Mouse (Mus musculus) activated CD4-positive, CD25-positive, alpha-beta regulatory T cell, adult 9 weeks (primary cell): ENCODE measurements around the gene Dnmt1. TPM values are rescaled to one million over a fixed set of nuclear protein-coding genes. Genes with fewer than 3 reads are reported as not detected.

Source experiments
- polyA plus RNA-seq: library from polyadenylated mRNA; unstranded; fragments of 100-300 nt; shearing (Covaris generic); gene quantifications from one replicate; pipeline ENCODE4 v1.2.1, GENCODE M21; 2017

Dnmt1 gene
- 92.3 TPM for polyA plus RNA-seq

DNA sequence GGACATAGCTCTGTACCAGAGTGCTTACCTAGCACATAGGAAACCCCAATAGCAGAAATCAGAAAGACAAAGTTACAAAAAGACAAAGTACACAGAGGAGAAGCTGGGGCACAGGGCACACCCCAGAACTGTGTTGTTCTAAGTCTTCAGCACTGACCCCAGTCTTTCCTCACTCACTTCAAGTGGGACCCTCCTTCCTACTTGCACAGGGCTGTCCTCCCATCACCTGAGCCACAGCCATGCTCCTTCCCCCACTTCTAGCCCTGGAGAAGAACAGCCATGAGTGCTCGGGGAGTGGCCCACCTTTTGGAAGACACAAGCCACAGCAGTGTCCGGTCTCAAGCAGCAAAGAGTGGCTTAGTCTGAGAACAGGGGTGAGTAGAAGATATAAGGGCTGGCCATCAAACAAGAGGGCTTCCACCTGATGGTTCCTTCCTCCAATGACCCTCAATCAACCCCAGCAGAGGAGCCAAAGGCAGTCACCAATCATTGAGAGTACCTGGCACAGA, at the start of gene Dnmt1:
Dnmt1 (minus strand) TSS at position 459 of the 509 bp plus-strand sequence.

DNA sequence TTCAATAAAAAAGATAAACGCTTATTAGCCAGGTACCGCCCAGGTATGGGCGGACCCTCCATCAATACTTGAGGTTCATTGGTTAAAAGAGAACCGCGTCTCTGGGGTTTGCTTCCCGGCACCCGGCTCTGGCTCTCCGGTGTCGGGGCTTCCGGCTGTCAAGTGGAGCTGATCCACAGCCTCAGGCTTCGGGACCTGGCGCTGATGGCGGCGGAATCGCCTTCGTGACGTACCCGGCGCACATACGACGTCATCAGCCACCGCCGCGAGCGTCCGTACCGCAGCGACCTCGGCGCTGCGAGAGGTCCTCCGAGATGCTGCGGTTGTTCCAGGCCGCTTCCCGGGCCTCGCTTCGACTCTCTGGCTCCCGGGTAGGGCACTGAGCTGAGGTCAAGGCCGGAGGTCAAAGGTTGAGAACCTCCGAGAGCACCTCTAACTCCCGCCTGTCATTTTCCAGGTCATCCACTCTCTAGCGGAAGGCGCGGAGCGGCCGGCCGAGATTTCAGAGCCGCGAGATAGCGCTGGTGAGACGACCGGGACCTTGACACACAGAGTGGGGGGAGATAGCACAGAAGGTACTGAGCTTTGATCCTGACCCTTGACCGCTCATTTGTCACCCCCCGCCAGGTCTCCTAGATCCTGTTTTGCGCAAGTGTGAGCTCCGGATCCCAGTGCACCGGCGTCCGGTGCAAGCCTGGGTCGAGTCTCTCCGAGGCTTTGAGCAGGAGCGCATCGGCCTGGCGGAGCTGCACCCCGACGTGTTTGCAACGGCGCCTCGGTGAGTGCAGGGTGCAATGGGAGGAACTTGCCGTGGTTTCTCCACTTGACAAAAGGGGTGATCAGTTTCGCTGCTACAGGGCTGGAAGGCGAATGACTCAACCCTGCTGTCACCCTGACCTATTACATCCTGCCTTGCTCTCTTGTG, 43.2 kb upstream of the Dnmt1 start, which contains the start of gene Mrpl4:
Mrpl4 (plus strand) TSS at position 112 of the 925 bp plus-strand sequence.

GRCm38 (mm10) chr9:20976216-20976960, 16.7 kb upstream of the Dnmt1 start, which contains the start of gene S1pr2:
Gene S1pr2 (minus strand): TSS chr9:20976781.

GRCm38 (mm10) chr9:20898511-20899073, 61.1 kb downstream of the Dnmt1 start, which contains the start of gene Eif3g:
Gene Eif3g (minus strand): TSS chr9:20898623.

DNA sequence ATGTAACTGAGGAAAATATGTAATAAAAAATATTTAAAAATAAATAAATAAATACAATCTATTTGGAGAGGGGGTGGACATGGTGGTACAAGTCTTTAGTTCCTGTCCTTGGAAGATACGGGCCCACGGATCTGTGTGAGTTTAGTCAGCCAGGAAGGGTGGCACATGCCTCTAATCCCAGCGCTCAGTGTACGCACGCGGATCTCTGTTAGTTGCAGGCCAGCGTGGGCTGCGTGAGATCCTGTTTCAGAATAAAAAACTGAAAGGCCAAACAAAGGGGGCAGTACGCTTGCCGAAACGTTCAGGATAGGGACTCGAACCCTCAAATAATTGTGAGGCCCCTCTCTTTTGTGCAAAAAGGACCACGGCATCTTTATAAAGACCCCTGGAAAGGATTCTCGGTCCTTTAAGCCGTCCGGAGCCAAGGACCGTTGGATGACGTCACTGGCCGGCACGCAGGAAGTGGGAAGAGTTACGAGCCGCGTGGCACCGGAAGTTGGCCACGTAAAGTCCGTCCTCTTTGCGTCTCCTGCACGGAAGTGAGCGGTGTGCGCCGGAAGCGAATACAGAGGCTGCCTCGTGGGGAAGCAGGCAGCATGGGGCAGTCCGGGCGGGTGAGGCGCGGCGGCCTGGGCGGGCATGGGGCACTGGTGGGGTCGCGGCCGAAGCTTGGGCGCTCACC, 71.8 kb downstream of the Dnmt1 start, which contains the start of gene Ppan:
Ppan (plus strand) TSS at position 472 of the 682 bp plus-strand sequence.

DNA sequence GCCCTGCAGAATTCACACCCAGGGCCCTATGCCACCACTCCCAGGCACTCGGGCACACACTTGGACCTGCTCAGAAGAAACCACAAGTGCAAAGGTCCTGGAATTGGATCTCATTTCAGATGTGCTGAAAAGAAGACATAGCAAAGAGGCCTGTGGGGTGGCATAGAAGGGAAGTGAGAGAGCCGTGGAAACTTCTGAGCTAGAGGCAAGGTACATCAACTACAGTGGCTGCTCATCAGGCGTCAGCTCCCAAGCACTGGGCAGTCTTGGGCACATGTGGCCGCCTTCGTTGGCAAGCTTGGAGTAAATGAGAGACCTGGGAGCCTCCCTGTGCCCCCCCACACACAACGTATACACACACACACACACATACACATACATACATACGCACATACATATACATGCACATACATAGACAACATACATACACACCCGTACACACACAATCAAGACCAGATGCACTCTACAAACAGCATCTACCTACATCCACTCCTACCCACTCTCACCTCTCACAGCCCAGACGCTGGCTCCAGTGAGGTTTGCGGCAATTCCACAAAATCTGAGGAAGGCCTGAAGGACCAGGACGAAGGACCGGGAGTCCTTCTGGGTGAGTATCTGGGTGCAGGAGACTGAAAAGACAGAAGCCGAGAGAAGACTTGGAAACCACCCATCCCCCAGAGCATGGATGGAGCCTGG, 80.4 kb downstream of the Dnmt1 start, which contains the start of gene Angptl6:
Angptl6 (minus strand) TSS at position 631 of the 696 bp plus-strand sequence.

DNA sequence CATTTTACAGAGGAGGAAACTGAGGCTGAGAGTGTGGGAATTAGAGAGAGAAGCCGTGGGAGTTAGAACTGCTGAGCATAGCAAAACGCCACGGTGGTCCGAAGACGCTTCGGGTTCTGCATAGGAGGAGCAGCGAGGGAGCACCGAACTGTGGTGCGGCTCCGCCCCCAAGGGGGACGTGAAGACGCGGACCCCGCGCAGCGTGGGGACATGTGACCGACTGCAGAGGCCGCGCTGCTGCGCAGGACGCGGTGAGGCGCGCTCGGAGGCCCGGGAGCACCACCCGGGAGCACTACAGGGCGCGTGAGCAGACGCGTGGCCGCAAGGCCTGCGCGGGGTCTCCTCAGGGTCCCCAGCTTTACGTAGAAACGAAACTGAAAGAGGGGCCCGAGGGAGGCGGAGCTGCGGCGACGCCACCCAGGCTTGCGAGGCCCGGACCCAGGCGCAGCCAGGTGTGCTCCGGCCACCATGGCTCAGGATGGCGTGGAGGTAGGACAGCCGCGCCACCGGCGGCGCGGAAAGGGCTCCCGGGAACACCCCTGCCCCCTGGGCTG, 91.2 kb downstream of the Dnmt1 start, which contains the start of gene A230050P20Rik:
A230050P20Rik (plus strand) TSS at position 195 of the 554 bp plus-strand sequence.

Other genes starting within 250 kb of the Dnmt1 start
- 1.7 TPM for gene Olfm2, start 213.5 kb downstream of the Dnmt1 start, polyA plus RNA-seq
- 0.15 TPM for gene Col5a3, start 144.8 kb downstream of the Dnmt1 start, polyA plus RNA-seq
- gene Rdh8, start 141.4 kb downstream of the Dnmt1 start, polyA plus RNA-seq, result not detected
- gene A230050P20Rik, start 91.2 kb downstream of the Dnmt1 start, polyA plus RNA-seq, result 52.0 TPM
- 0.49 TPM for gene Angptl6, start 80.2 kb downstream of the Dnmt1 start, polyA plus RNA-seq
- 84.2 TPM for gene Ppan, start 71.7 kb downstream of the Dnmt1 start, polyA plus RNA-seq
- 248 TPM for gene Eif3g, start 61.3 kb downstream of the Dnmt1 start, polyA plus RNA-seq
- gene S1pr2, start 16.9 kb upstream of the Dnmt1 start, polyA plus RNA-seq, result 24.4 TPM
- 128 TPM for gene Mrpl4, start 42.9 kb upstream of the Dnmt1 start, polyA plus RNA-seq
- gene Icam1, start 56.1 kb upstream of the Dnmt1 start, polyA plus RNA-seq, result 132 TPM
- gene Icam4, start 69.5 kb upstream of the Dnmt1 start, polyA plus RNA-seq, result 1.9 TPM
- 0.79 TPM for gene Icam5, start 72.2 kb upstream of the Dnmt1 start, polyA plus RNA-seq
- gene Zglp1, start 107.2 kb upstream of the Dnmt1 start, polyA plus RNA-seq, result not detected
- 0.20 TPM for gene Gm49373, start 113.2 kb upstream of the Dnmt1 start, polyA plus RNA-seq
- 35.0 TPM for gene Fdx1l, start 113.7 kb upstream of the Dnmt1 start, polyA plus RNA-seq
- gene Gm38431, start 132.1 kb upstream of the Dnmt1 start, polyA plus RNA-seq, result 6.8 TPM
- gene Raver1, start 132.1 kb upstream of the Dnmt1 start, polyA plus RNA-seq, result 73.3 TPM
- gene Tyk2, start 171.4 kb upstream of the Dnmt1 start, polyA plus RNA-seq, result 118 TPM
- 330 TPM for gene Cdc37, start 190.1 kb upstream of the Dnmt1 start, polyA plus RNA-seq
- gene Pde4a, start 205.8 kb upstream of the Dnmt1 start, polyA plus RNA-seq, result 0.72 TPM